Mouse (Mus musculus): ENCODE data around the gene AC109138.7. TPM values are rescaled to one million over a fixed set of nuclear protein-coding genes. Genes with fewer than 3 reads are reported as not detected.

The AC109138.7 gene
- polyA plus RNA-seq (2012; rRNA removed), result not detected in 2 replicates

GRCm38 (mm10) chr19:4214071-4214770, at the start of gene AC109138.7, which contains the start of gene Clcf1:
Gene AC109138.7 (plus strand): TSS chr19:4214357.
Gene Clcf1 (plus strand): TSS chr19:4214238.

GRCm38 (mm10) chr19:4175368-4175947, 38.7 kb upstream of the AC109138.7 start, which contains the start of gene Carns1:
Gene Carns1 (minus strand): TSS chr19:4175479.

DNA sequence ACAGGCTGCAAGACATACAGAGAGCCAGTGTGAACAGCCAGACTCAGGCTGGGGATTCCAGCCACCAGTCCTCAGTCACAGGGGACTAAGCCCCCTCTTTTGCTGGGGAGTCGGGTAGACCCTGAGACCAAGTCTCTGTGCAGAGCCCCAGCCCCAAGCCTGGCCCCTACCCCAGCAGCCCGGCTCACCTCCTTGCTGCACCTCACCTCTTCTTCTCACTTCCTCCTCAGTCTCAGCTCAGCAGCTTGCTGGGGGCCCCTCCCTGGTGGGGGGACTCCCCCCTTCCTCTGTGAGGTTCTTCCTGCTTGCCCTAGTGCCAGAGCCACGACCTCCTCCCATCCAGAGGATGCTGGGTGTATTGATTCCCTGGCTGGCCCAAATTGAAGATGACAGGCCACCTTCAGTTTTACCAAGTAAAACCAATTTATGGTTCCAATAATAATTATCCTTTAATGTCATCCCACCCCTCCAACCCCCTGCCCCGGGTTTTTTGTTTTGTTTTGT, 23.3 kb upstream of the AC109138.7 start, which contains the start of gene Tbc1d10c:
Tbc1d10c (minus strand) TSS at position 454 of the 504 bp plus-strand sequence.

DNA sequence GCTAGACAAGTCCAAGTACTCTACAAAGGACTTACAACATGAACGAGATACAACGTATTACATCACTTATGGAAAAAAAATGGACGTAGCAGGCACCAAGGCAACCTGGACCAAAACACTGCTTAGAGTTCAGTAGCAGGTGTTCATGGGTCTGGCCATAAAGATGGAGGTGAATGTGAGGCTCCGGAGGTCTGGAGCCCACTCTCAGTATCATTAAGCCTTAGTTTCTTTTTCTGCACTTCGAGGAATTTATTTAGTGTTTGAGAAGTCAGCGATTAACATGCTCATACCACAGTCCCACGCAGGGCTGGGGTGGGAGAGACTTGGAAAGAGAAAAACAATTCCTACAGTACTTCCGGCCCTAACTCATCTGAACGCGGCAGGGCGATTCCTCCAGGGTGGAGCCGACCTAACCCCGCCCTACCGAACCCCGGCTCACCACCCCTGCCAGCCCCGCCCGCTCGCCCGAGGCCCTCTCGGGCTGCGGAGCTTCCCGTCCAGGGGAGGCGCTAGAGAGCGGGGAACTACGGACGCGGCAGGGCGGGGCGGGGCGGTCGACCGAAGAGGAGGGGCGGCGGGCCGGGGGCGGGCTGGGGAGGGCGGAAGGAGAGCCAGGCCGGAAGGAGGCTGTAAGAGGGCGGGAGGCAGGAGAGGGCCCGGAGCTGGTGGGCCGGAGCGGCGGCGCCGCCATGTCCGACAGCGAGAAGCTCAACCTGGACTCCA, 22.5 kb upstream of the AC109138.7 start, which contains the start of gene Ppp1ca:
Ppp1ca (plus strand) TSS at position 538 of the 723 bp plus-strand sequence.

DNA sequence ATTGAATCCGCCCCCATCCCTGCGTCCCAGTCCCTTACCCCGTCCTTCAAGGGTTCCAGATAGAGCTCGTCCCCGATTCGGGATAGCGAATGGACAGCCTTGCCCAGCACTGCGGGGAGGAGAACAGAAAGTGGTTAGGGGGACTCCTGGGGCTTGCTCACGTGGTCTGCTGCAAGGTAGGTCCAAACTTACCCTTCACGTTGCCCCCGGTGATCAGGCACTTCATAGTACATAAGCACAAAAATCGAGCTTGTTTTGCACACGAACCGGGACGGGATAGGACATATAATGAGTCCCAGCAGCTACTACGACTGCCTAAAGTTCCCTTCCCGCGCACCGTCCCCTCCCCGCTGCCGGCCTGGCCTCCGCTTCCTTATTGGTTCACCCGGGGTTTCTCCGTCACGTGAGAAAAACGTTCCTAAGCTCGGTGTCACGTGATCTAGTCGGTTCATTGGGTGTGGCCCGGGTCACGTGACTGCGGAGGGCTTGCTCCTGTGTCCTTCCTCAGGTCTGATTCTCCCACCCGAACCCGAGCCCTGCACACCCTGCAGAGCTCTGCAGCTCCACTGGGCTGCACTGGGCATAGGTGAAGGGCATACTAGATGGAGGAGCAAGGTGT, 12.8 kb upstream of the AC109138.7 start, which contains the start of gene Rad9a:
Rad9a (minus strand) TSS at position 372 of the 619 bp plus-strand sequence.

GRCm38 (mm10) chr19:4231253-4232185, 17.4 kb downstream of the AC109138.7 start, which contains the start of gene Pold4:
Gene Pold4 (plus strand): TSS chr19:4231899.

GRCm38 (mm10) chr19:4268566-4269361, 54.6 kb downstream of the AC109138.7 start, which contains the start of gene Ssh3:
Gene Ssh3 (minus strand): TSS chr19:4269180.

Other genes starting within 250 kb of the AC109138.7 start
- gene Aldh3b2, start 242.0 kb upstream of the AC109138.7 start, polyA plus RNA-seq (2012; rRNA removed), result 1.4 and 1.5 TPM in 2 replicates
- gene Acy3, start 227.8 kb upstream of the AC109138.7 start, polyA plus RNA-seq (2012; rRNA removed), result 2.5 and 3.3 TPM in 2 replicates
- 0.04 and 0.07 TPM in 2 replicates for gene Tbx10, start 221.6 kb upstream of the AC109138.7 start, polyA plus RNA-seq (2012; rRNA removed)
- gene Nudt8, start 213.8 kb upstream of the AC109138.7 start, polyA plus RNA-seq (2012; rRNA removed), result 10.6 and 16.8 TPM in 2 replicates
- gene Gm49405, start 213.7 kb upstream of the AC109138.7 start, polyA plus RNA-seq (2012; rRNA removed), result 8.0 and 9.6 TPM in 2 replicates
- 25.8 and 27.8 TPM in 2 replicates for gene Doc2g, start 211.0 kb upstream of the AC109138.7 start, polyA plus RNA-seq (2012; rRNA removed)
- gene Ndufv1, start 201.6 kb upstream of the AC109138.7 start, polyA plus RNA-seq (2012; rRNA removed), result 204 and 205 TPM in 2 replicates
- 361 and 368 TPM in 2 replicates for gene Gstp1, start 176.4 kb upstream of the AC109138.7 start, polyA plus RNA-seq (2012; rRNA removed)
- 3.1 and 10.4 TPM in 2 replicates for gene Gstp2, start 168.3 kb upstream of the AC109138.7 start, polyA plus RNA-seq (2012; rRNA removed)
- not detected in 2 replicates for gene Gstp3, start 154.8 kb upstream of the AC109138.7 start, polyA plus RNA-seq (2012; rRNA removed)
- 0.25 TPM in 1 of 2 replicates, not detected in the other for gene Cabp2, start 132.8 kb upstream of the AC109138.7 start, polyA plus RNA-seq (2012; rRNA removed)
- 61.3 and 62.9 TPM in 2 replicates for gene Cdk2ap2, start 117.2 kb upstream of the AC109138.7 start, polyA plus RNA-seq (2012; rRNA removed)
- 217 and 226 TPM in 2 replicates for gene Pitpnm1, start 114.4 kb upstream of the AC109138.7 start, polyA plus RNA-seq (2012; rRNA removed)
- gene Aip, start 88.5 kb upstream of the AC109138.7 start, polyA plus RNA-seq (2012; rRNA removed), result 116 and 124 TPM in 2 replicates
- gene Gpr152, start 74.6 kb upstream of the AC109138.7 start, polyA plus RNA-seq (2012; rRNA removed), result 0.03 and 0.06 TPM in 2 replicates
- 0.08 and 0.12 TPM in 2 replicates for gene Cabp4, start 70.3 kb upstream of the AC109138.7 start, polyA plus RNA-seq (2012; rRNA removed)
- gene Coro1b, start 65.7 kb upstream of the AC109138.7 start, polyA plus RNA-seq (2012; rRNA removed), result 261 and 276 TPM in 2 replicates
- 1.1 and 1.3 TPM in 2 replicates for gene Ptprcap, start 60.8 kb upstream of the AC109138.7 start, polyA plus RNA-seq (2012; rRNA removed)
- 60.8 and 68.3 TPM in 2 replicates for gene Rps6kb2, start 51.0 kb upstream of the AC109138.7 start, polyA plus RNA-seq (2012; rRNA removed)
- gene Carns1, start 38.9 kb upstream of the AC109138.7 start, polyA plus RNA-seq (2012; rRNA removed), result 4.6 and 4.9 TPM in 2 replicates
- 1.7 and 2.6 TPM in 2 replicates for gene Tbc1d10c, start 23.1 kb upstream of the AC109138.7 start, polyA plus RNA-seq (2012; rRNA removed)
- gene Ppp1ca, start 22.3 kb upstream of the AC109138.7 start, polyA plus RNA-seq (2012; rRNA removed), result 380 and 382 TPM in 2 replicates
- 30.2 and 30.5 TPM in 2 replicates for gene Rad9a, start 12.7 kb upstream of the AC109138.7 start, polyA plus RNA-seq (2012; rRNA removed)
- gene Clcf1, start 119 bp upstream of the AC109138.7 start, polyA plus RNA-seq (2012; rRNA removed), result 3.0 and 3.1 TPM in 2 replicates
- 29.7 and 31.3 TPM in 2 replicates for gene Pold4, start 17.5 kb downstream of the AC109138.7 start, polyA plus RNA-seq (2012; rRNA removed)
- gene Ssh3, start 54.8 kb downstream of the AC109138.7 start, polyA plus RNA-seq (2012; rRNA removed), result 75.1 and 87.8 TPM in 2 replicates
- 85.6 and 86.4 TPM in 2 replicates for gene Ankrd13d, start 68.8 kb downstream of the AC109138.7 start, polyA plus RNA-seq (2012; rRNA removed)
- gene Grk2, start 91.9 kb downstream of the AC109138.7 start, polyA plus RNA-seq (2012; rRNA removed), result 118 and 127 TPM in 2 replicates
- 66.0 and 69.0 TPM in 2 replicates for gene Kdm2a, start 183.9 kb downstream of the AC109138.7 start, polyA plus RNA-seq (2012; rRNA removed)
- gene Rhod, start 225.1 kb downstream of the AC109138.7 start, polyA plus RNA-seq (2012; rRNA removed), result 2.9 and 3.9 TPM in 2 replicates